33 mouse cellular contexts compared by ENCODE assay signal in genomic region chr13:56740496-56740895, GRCm38 (mm10). TPM values are rescaled to one million over a fixed set of nuclear protein-coding genes. Genes with fewer than 3 reads are reported as not detected.
"Had no signal": no experiment of that assay in that cellular context is flagged by ENCODE, and none has a peak within 500 bp of the region (broad histone marks: within the 10 kb centered on the region; RNA-seq: fewer than 3 reads in every experiment).

No protein-coding gene starts in this region.

- ATAC-seq: hindbrain, postnatal 0 days; intestine, embryonic 15.5 days; liver, embryonic 12.5 days had no signal

- H3K27me3 ChIP-seq: heart, embryonic 13.5 days; heart, embryonic 15.5 days; hindbrain, embryonic 13.5 days; hindbrain, embryonic 15.5 days; intestine, embryonic 15.5 days; kidney, embryonic 15.5 days; limb, embryonic 13.5 days; limb, embryonic 15.5 days; liver, embryonic 12.5 days had no signal

- H3K9me3 ChIP-seq: heart, embryonic 13.5 days; heart, embryonic 15.5 days; hindbrain, embryonic 13.5 days; hindbrain, embryonic 15.5 days; intestine, embryonic 15.5 days; kidney, embryonic 15.5 days; limb, embryonic 13.5 days; limb, embryonic 15.5 days; liver, embryonic 12.5 days had no signal

- H3K4me3 ChIP-seq: heart, embryonic 13.5 days; heart, embryonic 15.5 days; hindbrain, embryonic 13.5 days; hindbrain, embryonic 15.5 days; intestine, embryonic 15.5 days; kidney, embryonic 15.5 days; limb, embryonic 13.5 days; limb, embryonic 15.5 days; liver, embryonic 12.5 days had no signal

- H3K9ac ChIP-seq: heart, embryonic 13.5 days; heart, embryonic 15.5 days; hindbrain, embryonic 13.5 days; hindbrain, embryonic 15.5 days; intestine, embryonic 15.5 days; kidney, embryonic 15.5 days; limb, embryonic 13.5 days; limb, embryonic 15.5 days; liver, embryonic 12.5 days; liver, embryonic 14.5 days had no signal

- DNase-seq: gastrocnemius, postnatal 14 days; gastrocnemius, postnatal 36 days; heart, adult 18-20 months; heart, postnatal 14 days; heart, postnatal 36 days; kidney, adult 11 months; kidney, adult 2 months; kidney, adult 9 months; kidney, postnatal 14 days; kidney, postnatal 36 days; layer of hippocampus, adult 9-11 months; layer of hippocampus, postnatal 36 days; left cerebral cortex, postnatal 4 days had no signal

- H3K4me1 ChIP-seq: heart, embryonic 13.5 days; heart, embryonic 15.5 days; hindbrain, embryonic 13.5 days; hindbrain, embryonic 15.5 days; intestine, embryonic 15.5 days; kidney, embryonic 15.5 days; limb, embryonic 15.5 days had no signal

- H3K27ac ChIP-seq: heart, embryonic 13.5 days; heart, embryonic 15.5 days; hindbrain, embryonic 13.5 days; hindbrain, embryonic 15.5 days; hindbrain, postnatal 0 days; intestine, embryonic 15.5 days; kidney, embryonic 15.5 days; kidney, postnatal 0 days; limb, embryonic 13.5 days; limb, embryonic 15.5 days; liver, embryonic 12.5 days; liver, embryonic 14.5 days had no signal

- H3K4me2 ChIP-seq: heart, embryonic 13.5 days; heart, embryonic 15.5 days; hindbrain, embryonic 13.5 days; hindbrain, embryonic 15.5 days; intestine, embryonic 15.5 days; kidney, embryonic 15.5 days; limb, embryonic 13.5 days; limb, embryonic 15.5 days; liver, embryonic 12.5 days had no signal

RNA-seq across cellular contexts. Expression of gene Gm45623, which starts 13.1 kb away (rescaled TPM):
- total RNA-seq: gastrocnemius, adult 18-20 months; gastrocnemius, adult 8-10 months; gastrocnemius, postnatal 14 days; gastrocnemius, postnatal 36 days; heart, adult 18-20 months; heart, adult 8-10 months; heart, postnatal 36 days; hematopoietic stem cell, adult 5-6 weeks; liver, adult 2 months had no signal
- polyA plus RNA-seq: heart, embryonic 15.5 days; heart, postnatal 0 days; hindbrain, embryonic 11.5 days; kidney, embryonic 15.5 days; kidney, postnatal 0 days; limb, embryonic 11.5 days; liver, adult 2 months; liver, embryonic 12.5 days; liver, embryonic 14.5 days had no signal
